Mouse (Mus musculus) spleen, postnatal 4 days (tissue): ENCODE results near the gene Myl6.

Experiments
- DNase-seq, 2 experiments: peaks; one replicate each; pipeline ENCODE4 v3.0.0; 2022; ENCODE audit warnings: low spot score in 2 of 2

Gene Myl6

DNA sequence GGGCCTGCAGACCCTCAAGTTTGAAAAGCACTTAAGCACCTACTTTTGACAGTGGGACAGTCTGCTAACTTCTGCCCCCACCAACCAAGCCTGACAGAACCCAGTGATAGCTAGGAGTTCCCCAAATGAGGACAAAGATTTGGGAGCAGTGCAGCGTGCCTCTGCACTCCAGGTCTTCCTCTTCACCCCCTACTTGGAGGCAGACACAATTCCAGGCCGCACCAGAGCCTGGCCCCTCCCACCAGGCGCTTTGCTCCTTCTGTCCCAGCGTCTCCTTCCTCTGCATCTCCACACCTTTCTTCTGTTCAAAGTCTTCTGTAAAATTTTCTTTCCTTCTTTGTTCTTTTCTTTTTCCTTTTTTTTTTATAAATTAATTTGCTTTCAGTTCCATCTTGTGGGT is 4.2 kb downstream of the Myl6 start:
- no peak for DNase-seq

DNA sequence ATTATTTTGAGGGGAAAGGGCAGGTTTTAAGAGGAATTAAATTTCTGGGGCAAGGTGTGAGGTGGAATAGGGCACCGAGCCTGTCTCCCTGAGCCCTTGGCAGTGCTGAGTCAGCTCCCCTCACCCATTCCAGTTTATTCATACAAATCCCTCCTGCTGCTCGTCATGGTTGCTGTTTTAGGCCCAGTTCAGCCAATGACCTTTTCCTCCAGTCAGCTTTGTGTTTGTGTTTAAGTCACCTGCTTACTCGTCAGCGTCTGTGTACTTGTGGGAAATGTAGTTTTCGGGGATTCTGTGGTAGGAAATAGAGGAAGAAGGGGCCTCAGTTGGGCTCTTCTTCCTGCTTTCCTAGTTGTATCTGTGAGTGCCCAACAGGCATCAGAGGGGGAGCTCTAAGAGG is 4.6 kb downstream of the Myl6 start:
- DNase-seq, result no peak

DNA sequence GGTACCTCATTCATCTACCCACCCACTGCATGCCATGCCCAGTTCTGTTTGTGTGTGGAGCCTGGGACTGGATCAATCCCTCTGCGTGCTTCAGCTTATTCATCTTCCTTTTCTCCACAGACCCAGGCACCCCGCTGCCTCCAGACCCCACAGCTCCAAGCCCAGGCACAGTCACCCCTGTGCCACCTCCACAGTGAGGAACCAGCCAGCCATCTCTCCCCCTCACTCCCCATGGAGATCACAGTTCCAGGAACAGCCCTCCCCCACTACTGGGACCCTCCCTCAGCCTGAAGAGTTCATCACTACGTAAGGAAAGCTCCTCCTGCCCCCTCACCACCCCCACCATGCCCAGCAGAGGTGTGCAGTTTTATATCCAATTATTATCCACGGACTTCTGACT is 5.2 kb downstream of the Myl6 start:
- DNase-seq, result no peak

DNA sequence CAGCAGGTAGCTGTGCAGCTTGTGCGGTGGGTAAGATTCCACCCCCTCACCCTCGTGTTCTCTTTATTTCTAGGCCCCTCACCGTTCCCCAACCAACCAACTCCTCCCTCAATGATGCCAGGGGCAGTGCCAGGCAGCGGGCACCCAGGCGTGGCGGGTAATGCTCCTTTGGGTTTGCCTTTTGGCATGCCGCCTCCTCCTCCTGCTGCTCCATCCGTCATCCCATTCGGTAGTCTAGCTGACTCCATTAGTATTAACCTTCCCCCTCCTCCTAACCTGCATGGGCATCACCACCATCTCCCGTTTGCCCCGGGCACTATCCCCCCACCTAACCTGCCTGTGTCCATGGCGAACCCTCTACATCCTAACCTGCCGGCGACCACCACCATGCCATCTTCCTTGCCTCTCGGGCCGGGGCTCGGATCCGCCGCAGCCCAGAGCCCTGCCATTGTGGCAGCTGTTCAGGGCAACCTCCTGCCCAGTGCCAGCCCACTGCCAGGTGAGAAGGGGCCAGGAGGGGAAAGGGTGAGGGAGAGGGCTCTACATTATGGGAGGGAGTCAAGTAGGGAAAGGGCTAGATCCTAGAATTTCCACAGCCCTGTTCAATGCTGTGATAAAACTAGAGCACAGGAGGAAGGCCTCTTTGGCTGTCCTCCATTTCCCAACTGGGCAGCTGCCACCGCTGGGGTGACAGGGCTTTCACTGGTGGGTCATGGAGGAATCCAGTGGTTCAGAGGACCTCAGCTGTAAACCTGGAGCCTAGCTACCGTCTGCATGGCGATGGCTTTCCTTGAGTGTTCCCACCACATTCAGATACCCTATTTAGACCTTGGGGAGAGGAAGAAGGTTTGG is 5.9 kb downstream of the Myl6 start:
- no peak for DNase-seq

DNA sequence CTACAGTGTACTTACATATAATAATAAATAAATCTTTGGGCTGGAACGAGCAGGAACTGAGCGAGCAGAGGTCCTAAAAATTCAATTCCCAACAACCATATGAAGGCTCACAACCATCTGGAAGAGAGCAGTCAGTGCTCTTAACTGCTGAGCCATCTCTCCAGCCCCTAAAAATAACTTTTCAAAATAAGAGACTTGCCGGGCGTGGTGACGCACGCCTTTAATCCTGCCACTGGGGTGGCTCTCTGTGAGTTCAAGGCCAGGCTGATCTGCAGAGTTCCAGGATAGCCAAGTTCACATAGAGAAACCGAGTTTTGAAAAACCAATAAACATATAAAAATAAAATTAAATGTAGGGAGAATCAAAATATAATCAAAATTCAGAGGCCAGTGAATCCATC is 7.6 kb downstream of the Myl6 start:
- no peak for DNase-seq

DNA sequence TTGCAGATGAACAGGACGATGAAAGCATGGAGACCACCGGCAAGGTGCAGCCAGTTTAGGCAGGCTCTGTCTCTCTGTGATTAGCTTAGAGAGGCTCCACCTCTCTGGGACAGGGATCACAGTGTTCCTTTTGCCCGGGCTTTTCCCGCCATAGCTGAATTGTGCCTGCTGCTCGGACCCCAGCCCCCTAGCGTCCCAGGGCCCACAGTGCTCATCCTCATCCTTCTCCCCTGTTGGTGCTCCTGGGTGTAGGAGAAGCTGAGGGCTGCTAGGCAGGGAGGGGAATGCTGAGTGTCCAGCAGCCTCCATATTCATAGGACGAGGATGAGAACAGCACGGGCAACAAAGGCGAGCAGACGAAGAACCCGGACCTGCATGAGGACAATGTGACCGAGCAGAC is 19.6 kb downstream of the Myl6 start:
- DNase-seq, result no peak

DNA sequence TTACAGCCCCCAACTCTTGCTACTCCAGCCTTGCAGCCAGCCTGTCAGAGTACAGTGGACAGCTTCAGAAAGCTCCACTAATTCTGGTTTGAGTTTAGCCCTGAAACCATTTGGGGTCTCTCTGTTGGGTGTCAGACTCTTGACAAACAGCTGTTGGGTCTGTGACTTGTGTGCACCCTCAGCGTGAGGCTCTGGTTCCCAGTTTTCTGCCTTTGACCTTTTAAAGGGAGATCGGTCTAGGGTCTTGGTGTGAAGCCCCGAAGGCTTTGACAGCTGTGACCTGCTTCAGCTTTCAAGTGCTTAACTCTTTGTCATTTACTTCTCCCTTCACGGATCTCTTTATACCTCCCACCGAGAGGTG is 33.7 kb downstream of the Myl6 start:
- DNase-seq, result no peak

DNA sequence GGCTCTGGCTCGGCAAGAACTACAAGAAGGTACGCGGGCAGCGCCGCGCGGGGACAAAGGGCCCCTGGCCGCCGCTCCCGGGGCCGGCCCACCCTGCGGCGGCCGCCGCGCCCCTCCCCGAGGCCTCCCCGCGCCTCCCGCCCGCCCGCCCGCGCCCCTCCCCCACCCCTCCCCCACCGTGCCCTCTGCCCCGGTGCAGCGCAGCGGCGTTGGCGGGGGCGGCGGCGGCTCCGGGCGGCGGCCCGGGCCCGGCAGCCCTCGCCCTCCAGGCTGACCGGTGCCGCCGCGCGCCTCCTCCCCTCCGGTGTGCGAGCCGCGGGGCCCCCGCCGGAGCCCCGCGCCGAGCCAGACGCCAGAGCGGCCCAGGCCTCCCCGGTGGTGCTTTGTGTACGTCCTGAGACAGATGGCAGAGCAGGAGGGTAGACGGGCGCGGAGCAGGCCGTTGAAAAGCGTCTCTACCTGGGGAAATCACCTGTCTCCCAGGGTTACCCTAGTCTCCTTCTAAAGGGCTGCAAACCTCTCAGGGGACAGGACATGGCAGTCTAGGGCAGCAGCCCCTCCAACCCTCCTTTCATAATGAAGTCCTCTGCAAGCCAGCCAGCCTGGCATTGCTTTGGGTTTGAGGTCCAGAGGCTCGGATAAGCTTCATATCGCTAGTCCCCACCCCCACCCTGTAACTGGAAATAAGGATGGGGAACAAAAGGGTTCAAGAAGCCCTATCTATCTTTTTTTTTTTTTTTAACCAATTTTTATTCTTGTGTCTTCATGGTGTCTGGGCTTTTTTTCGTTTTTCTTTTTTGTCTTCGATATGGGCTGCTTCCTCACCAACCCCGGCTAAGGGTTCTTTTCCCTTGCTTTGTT is 34.3 kb downstream of the Myl6 start:
- DNase-seq, result peak; percentile 49 to 81

DNA sequence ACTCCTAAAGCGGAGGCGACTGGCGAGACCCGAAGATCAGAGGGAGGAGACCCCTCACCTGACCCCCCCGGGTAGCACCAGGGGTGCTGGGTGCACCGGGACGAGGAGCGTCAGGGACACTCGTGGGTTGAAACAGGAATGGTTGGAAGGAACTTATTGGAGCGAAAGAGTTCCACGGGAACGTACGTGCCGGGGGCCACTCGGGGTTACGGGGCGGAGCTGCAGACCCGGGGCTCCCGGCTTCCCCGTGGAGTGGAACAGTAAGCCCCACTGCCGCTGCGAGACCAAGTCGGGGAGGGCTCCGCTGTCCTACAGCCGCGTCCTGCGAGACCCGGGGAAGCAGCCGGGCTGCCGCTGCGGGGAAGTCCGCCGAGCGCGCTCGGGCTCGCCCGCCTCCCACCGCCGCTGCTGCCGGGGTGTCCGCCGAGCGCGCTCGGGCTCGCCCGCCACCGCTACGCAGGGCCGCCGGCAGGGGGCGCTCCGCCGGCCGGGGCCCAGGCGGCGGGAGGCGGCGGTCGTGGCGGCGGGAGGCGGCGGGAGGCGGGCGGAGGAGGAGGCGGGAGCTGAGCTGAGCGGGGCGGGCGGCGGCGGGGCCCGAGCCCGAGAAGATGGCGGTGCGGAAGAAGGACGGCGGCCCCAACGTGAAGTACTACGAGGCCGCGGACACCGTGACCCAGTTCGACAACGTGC is 35.1 kb downstream of the Myl6 start, which contains the start of gene Smarcc2:
TSS of gene Smarcc2 (plus strand) at position 530 of the 690 bp plus-strand sequence.
- peak; percentile 88 to 96 for DNase-seq

DNA sequence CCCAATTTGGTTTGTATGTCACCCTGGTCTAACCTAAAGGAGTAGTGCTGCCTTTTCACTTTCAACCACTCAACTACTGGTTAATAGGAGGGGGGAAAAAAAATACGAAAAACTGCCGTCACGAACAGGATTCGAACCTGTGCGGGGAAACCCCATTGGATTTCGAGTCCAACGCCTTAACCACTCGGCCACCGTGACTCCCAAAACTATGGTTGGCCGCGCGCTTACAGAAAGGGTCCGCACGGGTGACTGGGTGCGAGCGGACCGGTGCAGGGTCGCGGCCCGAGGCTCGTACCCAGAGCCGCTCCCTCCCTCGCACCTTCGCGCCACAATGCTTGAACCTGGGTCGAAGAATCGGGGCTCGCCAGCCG is 35.6 kb downstream of the Myl6 start:
- DNase-seq, result peak; percentile 93 to 98

DNA sequence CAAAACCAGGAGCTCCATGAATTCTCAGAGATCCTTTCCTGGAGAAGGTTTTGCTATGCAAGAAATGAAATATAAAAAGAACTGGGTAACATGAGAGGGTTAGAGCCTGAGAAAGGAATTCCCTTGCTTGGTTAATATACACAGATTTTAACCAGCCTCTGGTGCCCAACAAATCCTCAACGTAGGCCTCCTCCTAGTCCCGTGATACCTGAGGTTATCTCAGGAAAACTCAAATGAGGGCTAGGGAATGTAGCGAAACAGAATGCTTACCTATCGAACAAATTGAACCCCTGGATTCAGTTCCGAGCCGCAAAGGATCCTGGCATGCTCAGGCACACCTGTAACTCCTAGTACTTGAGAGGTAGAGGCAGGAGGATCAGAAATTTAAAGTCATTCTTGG is 36.3 kb downstream of the Myl6 start:
- no peak for DNase-seq

DNA sequence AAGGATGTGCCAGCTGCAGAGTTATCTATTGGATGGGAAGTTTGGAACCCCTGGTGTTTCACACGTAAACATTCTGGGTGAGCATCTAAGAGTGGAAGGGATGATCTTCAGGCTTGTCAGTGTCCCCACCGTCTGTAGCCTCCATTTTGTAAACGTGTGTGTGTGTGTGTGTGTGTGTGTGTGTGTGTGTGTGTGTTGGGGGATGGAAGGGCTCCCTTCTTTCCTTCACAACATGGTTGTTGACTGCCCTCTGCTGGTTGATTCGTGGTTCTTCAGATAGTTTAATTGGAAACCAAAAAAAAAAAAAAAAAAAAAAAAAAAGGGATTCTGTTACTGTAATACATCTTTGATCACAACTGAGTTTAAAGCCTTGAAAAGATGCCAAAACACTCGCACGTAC is 38.7 kb downstream of the Myl6 start:
- DNase-seq, result peak; percentile 71 to 79

DNA sequence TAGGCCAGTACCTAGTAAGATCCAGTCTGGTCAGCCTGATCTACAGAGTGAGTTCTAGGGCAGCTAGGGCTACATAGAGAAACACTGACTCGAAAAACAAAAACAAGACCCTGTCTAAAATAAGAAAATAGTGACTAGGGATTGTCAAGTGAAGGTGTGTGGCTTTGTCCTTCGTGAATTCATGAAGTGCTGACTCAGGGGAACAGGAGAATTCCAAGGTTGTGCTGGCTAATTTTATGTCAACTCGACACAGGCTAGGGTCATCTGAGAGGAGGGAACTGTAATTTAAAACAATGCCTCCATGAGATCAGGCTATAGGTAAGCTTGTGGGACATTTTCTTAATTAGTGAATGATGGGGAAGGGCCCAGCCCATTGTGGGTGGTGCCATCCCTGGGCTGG is 39.5 kb downstream of the Myl6 start:
- no peak for DNase-seq

DNA sequence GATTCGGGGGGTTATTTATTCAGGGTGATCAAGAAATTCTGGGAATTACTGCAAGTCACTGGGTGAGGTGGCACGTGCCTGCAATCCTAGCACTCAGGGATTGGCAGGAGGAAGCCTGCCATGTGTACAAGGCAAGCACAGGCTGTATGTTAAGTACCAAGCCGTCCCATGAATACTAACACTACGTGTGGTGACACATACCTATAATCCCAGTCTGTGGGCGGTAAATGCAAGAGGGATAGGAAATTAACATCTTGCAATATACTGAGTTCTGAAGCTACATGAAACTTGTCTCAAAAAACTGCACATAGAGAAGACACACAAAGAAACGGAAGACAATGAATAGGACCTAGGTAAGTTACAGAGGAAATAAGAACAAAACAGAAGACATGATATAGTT is 42.9 kb downstream of the Myl6 start:
- DNase-seq, result no peak

DNA sequence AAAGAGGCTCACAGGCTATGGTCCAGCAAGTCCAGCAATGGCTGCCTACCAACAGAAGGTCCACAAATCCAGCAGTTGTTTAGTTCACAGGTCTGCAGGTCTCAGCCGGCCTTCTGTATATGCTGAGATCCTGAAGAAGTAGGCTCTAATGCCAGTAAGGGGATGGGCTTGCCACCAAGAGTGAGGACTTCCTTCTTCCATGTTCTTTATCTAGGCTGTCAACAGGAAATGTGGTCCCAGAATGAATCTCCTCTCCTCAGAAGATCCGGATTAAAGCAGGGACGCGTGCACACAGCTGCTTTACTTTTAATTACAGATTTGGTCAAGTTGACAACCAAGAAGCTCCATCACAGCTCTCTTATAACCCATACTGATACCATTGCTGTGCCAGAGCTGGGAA is 48.5 kb downstream of the Myl6 start:
- DNase-seq, result no peak

DNA sequence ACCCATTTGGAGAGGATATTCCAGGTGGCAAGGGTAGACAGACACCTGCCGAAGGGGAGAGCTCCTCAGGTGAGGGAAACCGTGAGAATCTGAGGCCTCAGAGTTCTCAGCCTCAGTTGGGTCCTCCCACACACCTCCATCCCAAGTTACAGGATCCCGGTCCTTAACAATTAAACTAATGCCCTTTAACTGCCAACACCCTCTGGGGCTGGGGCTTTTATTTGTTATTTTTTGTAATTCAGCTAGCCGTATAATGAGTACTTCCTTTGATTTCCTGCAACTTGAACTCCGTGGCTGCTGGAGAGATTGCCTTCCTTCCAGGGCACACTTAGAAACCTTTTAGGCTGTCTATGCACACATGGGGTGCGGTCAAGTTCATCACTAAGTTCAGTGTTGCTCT is 49.6 kb downstream of the Myl6 start:
- no peak for DNase-seq

DNA sequence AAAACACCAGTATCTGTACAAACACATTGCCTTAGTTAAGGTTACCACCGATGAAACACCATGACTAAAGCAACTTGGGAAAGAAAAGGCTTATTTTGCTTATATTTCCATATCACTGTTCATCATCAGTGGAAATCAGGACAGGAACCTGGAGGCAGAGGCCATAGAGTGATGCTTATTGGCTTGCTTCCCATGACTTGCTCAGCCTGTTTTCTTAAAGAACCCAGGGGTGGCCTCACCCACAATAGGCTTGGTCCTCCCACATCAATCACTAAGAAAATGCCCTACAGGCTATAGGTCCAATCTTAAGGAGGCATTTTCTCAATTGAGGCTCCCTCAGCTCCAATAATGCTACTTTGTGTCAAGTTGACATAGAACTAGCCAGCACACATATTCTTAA is 51.2 kb downstream of the Myl6 start:
- no peak for DNase-seq

DNA sequence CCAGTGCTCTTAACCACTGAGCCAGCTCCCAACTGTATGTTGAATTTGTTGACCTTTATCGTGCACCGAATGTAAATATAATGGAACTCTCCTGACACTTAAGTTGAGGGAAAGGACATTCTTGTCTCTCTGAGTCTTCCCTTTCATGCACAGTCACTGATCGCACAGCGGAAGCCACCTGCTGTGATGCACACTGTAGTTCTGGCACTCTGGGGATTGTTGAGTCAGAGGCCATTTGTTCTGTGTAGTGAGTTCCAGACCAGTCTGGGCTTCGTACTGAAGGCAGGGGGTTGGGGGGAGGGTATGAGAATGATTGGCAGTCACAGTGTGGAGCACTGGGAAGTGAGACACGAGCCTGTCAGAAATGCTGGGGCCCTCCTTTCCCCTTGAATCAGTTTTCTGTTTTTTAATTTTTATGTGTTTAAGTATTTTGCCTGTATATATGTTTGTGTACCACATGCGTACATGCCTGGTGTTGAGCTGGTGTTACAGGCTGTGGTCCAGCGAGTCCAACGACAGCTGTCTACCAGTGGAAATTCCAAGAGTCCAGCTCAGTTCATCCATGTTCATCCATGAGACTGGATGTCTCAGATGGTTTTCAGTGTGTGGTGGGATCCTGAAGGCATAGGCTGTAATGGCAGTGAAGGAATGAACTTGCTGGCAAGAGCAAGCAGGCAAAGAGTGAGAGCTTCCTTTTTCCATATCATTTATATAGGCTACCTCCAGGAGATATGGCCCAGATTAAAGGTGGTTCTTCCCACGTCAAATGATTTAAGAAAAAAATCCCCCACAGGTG is 52.4 kb downstream of the Myl6 start:
- no peak for DNase-seq
